Mouse (Mus musculus) urinary bladder, postnatal 36 days (tissue): ENCODE data around the gene Ifna9.
"Not testable (repeated sequence)": the region's sequence is repeated elsewhere in the genome, so short reads cannot be mapped to it uniquely, and the experiment has no call there.

Source experiments
- DNase-seq, 2 experiments: peaks; one replicate each; pipeline ENCODE4 v3.0.0; 2022; ENCODE audit warnings: low spot score in 2 of 2, mixed read lengths in 1 of 2

Gene Ifna9

DNA sequence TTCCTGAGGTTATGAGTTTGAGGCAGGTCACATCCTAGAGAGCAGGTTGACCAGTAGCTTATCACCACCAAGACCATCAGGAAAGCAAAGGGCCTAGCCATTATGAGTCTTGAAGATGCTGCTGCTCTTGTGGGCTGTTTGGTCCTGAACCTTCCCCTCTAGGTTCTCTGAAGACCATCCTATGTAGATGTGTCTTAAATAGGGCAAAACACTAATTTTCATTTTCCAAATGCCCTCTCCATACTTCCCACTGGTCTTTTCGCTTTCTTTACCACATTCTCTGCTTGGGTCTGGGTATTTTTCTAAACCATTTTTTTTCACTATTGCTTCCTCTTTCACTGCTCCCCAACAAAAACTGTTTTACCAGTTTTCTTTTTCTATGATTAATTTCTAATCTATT lies at the start of gene Ifna9:
Ifna9 (minus strand) TSS at position 101 of the 400 bp plus-strand sequence.
- DNase-seq, result no peak

GRCm38 (mm10) chr4:88641077-88641831 lies 49.1 kb upstream of the Ifna9 start:
- peak; percentile 89 to 90 for DNase-seq

- DNase-seq, result no peak
Measured at GRCm38 (mm10) chr4:88640704-88641076, 48.5 kb upstream of the Ifna9 start.

GRCm38 (mm10) chr4:88634311-88634710 lies 42.1 kb upstream of the Ifna9 start, which contains the start of gene C87499:
Gene C87499 (minus strand): TSS chr4:88634411.
- no peak for DNase-seq

GRCm38 (mm10) chr4:88603276-88603675 lies 11.1 kb upstream of the Ifna9 start, which contains the start of gene Ifna12:
Gene Ifna12 (minus strand): TSS chr4:88603376.
- DNase-seq, result no peak

- DNase-seq, result no peak
Measured at GRCm38 (mm10) chr4:88571698-88572097, 20.5 kb downstream of the Ifna9 start, which contains the start of gene Ifna14. Gene Ifna14 (minus strand): TSS chr4:88571798.

- no peak for DNase-seq
Measured at GRCm38 (mm10) chr4:88561791-88562190, 30.4 kb downstream of the Ifna9 start.

DNA sequence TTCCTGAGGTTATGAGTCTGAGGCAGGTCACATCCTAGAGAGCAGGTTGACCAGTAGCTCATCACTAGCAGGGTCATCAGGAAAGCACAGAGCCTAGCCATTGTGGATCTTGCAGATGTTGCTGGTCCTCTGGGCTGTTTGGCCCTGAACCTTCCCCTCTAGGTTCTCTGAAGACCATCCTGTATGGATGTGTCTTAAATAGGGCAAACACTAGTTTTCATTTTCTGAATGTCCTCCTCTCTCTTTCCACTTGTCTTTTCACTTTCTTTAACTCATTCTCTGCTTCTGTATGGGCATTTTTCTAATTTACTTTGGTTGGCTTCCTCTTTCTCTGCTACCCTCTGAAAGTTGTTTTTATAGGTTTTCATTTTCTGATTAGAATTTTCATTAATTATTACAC lies 34.0 kb downstream of the Ifna9 start, which contains the start of gene Ifna15:
Ifna15 (minus strand) TSS at position 101 of the 400 bp plus-strand sequence.
- DNase-seq, result not testable (repeated sequence)

DNA sequence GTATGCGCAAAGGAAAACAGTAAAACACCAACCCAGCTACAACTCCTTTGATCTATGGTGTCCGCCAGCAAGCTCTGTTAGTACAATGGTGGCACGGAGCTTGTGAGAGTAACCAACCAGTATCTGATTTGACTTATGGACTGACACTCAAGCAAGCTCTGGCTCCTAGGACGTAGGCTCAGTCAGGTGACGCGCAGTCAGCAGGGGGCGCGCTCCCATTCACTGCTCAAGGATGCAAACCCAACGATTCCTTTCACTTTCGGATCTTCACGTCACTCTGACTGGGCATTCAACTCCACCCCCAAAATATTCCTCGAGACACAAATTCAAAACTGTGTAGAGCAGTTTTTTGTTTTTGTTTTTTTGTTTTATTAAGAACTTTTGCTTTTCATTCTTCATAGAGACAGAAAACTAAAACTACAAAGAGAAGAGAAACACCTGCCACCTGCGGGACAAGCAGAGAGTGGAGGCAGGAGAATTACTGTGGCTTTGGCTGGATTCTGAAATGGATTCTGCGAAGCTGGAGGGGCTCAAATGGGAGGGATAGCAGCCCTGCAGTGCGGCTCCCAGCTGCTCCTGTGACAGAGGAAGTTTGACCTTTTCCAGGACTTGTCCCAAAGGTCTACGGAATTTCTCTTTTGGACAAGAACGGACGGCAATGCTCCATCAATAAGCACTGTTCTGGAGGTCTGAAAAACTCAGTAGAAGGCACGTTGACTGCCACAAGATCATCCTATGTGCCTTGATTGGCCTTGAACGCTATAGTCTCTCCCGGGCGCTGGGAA lies 41.8 kb downstream of the Ifna9 start:
- peak; percentile 60 to 78 for DNase-seq

DNA sequence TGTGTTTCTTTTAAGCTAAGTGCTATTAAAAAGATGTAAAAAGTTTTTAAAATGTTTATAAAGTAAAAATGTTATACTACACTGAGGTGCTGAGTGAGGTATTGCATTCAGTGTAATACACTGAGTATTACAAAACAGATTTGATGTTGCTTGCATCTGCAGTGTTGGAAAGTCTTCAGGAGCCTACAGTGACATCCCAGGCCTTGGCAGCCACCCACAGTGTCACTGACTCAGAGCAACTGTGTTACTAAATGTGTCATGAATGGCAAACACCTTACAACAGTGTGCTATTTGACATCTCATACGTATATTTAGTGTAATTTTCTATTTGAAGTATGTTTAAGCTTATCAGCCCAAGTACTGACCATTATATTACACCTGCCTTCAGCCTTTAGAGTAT lies 44.2 kb downstream of the Ifna9 start:
- DNase-seq, result no peak

DNA sequence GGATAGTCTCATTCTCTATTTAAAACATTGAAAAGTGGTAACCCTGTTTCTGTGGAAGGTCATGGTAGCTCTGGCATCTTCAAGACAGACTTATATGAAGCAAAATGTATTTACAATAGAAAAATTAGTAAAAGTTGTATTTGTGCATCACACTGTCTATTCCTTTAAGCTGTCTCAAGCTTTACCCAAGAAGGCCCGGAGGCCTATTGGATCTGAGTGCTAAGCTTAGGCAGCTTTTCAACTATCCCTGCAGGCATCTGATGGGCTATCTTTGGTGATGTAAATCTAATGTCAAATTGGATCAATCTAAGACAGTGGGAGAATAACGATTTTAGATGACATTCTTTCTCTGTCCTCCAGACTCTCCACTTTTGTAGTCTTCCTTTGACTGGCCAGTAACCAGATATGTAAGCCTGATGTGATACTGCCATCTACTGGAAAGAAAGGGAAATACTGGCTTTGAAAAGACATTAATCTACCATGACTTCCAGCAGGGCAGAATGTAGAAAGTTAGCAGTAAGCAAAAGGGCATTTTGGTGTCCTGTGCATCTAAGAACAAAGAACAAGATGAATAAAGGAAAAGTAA lies 48.4 kb downstream of the Ifna9 start:
- no peak for DNase-seq
